Mouse (Mus musculus) embryonic facial prominence, embryonic 15.5 days (tissue): ENCODE results near the gene Pcbp3. TPM values are rescaled to one million over a fixed set of nuclear protein-coding genes. Genes with fewer than 3 reads are reported as not detected.

Experiments used
- ATAC-seq: fragments of 200-750 bp; cut with Nextera tagmentation; 2 replicates; pipeline ENCODE4 v1.8.0; 2017; ENCODE audit warnings: low read depth, moderate TSS enrichment; ENCODE audit not compliant: insufficient number of reproducible peaks, low FRiP score, low TSS enrichment
- H3K27ac ChIP-seq: fragments of 300-500 bp; sonication (generic); replicated peaks from 2 replicates; pipeline ENCODE4 v1.5.1; 2015; ENCODE audit warnings: mild to moderate bottlenecking, inconsistent platforms
- H3K27me3 ChIP-seq: fragments of 300-500 bp; sonication (generic); 2 replicates; pipeline ENCODE4 v1.6.1; 2015; ENCODE audit warnings: inconsistent platforms
- H3K36me3 ChIP-seq: fragments of 300-500 bp; sonication (generic); 2 replicates; pipeline ENCODE4 v1.6.1; 2015; ENCODE audit warnings: mild to moderate bottlenecking, inconsistent platforms
- H3K4me1 ChIP-seq: fragments of 300-500 bp; sonication (generic); 2 replicates; pipeline ENCODE4 v1.6.1; 2015; ENCODE audit warnings: inconsistent platforms
- H3K4me2 ChIP-seq: fragments of 300-500 bp; sonication (generic); replicated peaks from 2 replicates; pipeline ENCODE4 v1.6.1; 2015; ENCODE audit warnings: mild to moderate bottlenecking, inconsistent platforms
- H3K4me3 ChIP-seq: fragments of 300-500 bp; sonication (generic); replicated peaks from 2 replicates; pipeline ENCODE4 v1.5.1; 2015; ENCODE audit warnings: mild to moderate bottlenecking, inconsistent platforms
- H3K9ac ChIP-seq: fragments of 300-500 bp; sonication (generic); 2 replicates; pipeline ENCODE4 v1.6.1; 2015; ENCODE audit warnings: inconsistent platforms
- H3K9me3 ChIP-seq: fragments of 300-500 bp; sonication (generic); replicated peaks from 2 replicates; pipeline ENCODE4 v1.6.1; 2016; ENCODE audit warnings: inconsistent platforms
- WGBS: fragments of 180-500 bp; shearing (Covaris S2); methylation state at CpG from one replicate; pipeline ENCODE4 v1.1.7; 2015; 5-methylcytosine and 5-hydroxymethylcytosine counted together
- polyA plus RNA-seq: library from polyadenylated mRNA; unstranded; fragments of >200 nt; fragmentation: Nextera tagmentation; extraction: Ambion mirVana; gene quantifications from 2 replicates; pipeline ENCODE4 v1.2.1, GENCODE M21; 2015

The Pcbp3 gene
- polyA plus RNA-seq, 1 experiment from 2014 or later = 27.7 TPM

- H3K27me3 ChIP-seq = no peaks in the 10 kb centered on the region
- H3K4me3 ChIP-seq = no peak overlapping the region
- H3K4me1 ChIP-seq = peaks cover 6% of the 10 kb centered on the region
- H3K9me3 ChIP-seq = no peaks in the 10 kb centered on the region
- no peak overlapping the region for H3K4me2 ChIP-seq
- H3K36me3 ChIP-seq = no peaks in the 10 kb centered on the region
- 69% methylated on average over 1 of the region's 1 CpGs for WGBS
- no peak overlapping the region for H3K27ac ChIP-seq
- ATAC-seq = no peak
- no peak overlapping the region for H3K9ac ChIP-seq
Observed at GRCm38 (mm10) chr10:76816930-76817329, 144.8 kb downstream of the Pcbp3 start.

GRCm38 (mm10) chr10:76816436-76816835, 145.3 kb downstream of the Pcbp3 start:
- Histone ChIP-seq H3K4me2 (no peak overlapping the region), H3K27me3 (no peaks in the 10 kb centered on the region), H3K27ac (no peak overlapping the region), H3K9ac (no peak overlapping the region), H3K4me3 (no peak overlapping the region), H3K9me3 (no peaks in the 10 kb centered on the region), H3K36me3 (no peaks in the 10 kb centered on the region), H3K4me1 (peaks cover 6% of the 10 kb centered on the region)
- no peak for ATAC-seq
- WGBS = 14% methylated on average over 7 of the region's 7 CpGs

GRCm38 (mm10) chr10:76815481-76815880, 146.2 kb downstream of the Pcbp3 start:
- Histone ChIP-seq H3K27ac (no peak overlapping the region), H3K9me3 (no peaks in the 10 kb centered on the region), H3K9ac (no peak overlapping the region), H3K27me3 (no peaks in the 10 kb centered on the region), H3K4me1 (peaks cover 6% of the 10 kb centered on the region), H3K36me3 (no peaks in the 10 kb centered on the region), H3K4me3 (no peak overlapping the region), H3K4me2 (no peak overlapping the region)
- ATAC-seq = no peak
- 58% methylated on average over 4 of the region's 4 CpGs for WGBS

- peaks cover 6% of the 10 kb centered on the region for H3K4me1 ChIP-seq
Observed at GRCm38 (mm10) chr10:76814811-76815210, 146.9 kb downstream of the Pcbp3 start.

GRCm38 (mm10) chr10:76809916-76810660, 151.6 kb downstream of the Pcbp3 start:
- H3K27ac ChIP-seq = no peak overlapping the region
- H3K4me3 ChIP-seq = no peak overlapping the region
- no peaks in the 10 kb centered on the region for H3K27me3 ChIP-seq
- WGBS = 72% methylated on average over 7 of the region's 7 CpGs
- no peaks in the 10 kb centered on the region for H3K9me3 ChIP-seq
- H3K9ac ChIP-seq = no peak overlapping the region
- ATAC-seq = no peak
- H3K4me1 ChIP-seq = no peaks in the 10 kb centered on the region
- no peaks in the 10 kb centered on the region for H3K36me3 ChIP-seq
- H3K4me2 ChIP-seq = no peak overlapping the region

More at GRCm38 (mm10) chr10:76814811-76815210, 146.9 kb downstream of the Pcbp3 start:
- H3K4me3 ChIP-seq = no peak overlapping the region
- H3K9me3 ChIP-seq = no peaks in the 10 kb centered on the region
- H3K4me2 ChIP-seq = no peak overlapping the region
- H3K36me3 ChIP-seq = no peaks in the 10 kb centered on the region
- no peak overlapping the region for H3K9ac ChIP-seq
- no peak overlapping the region for H3K27ac ChIP-seq
- no peak for ATAC-seq
- no peaks in the 10 kb centered on the region for H3K27me3 ChIP-seq
- WGBS = 87% methylated on average over 8 of the region's 8 CpGs

- Histone ChIP-seq H3K9me3 (no peaks in the 10 kb centered on the region), H3K27ac (no peak overlapping the region), H3K4me2 (no peak overlapping the region), H3K27me3 (no peaks in the 10 kb centered on the region), H3K36me3 (no peaks in the 10 kb centered on the region), H3K4me1 (no peaks in the 10 kb centered on the region), H3K4me3 (no peak overlapping the region), H3K9ac (no peak overlapping the region)
- 88% methylated on average over 11 of the region's 11 CpGs for WGBS
- ATAC-seq = no peak
Observed at GRCm38 (mm10) chr10:76809439-76809838, 152.2 kb downstream of the Pcbp3 start.

- H3K9me3 ChIP-seq = no peaks in the 10 kb centered on the region
- no peak overlapping the region for H3K9ac ChIP-seq
- no peaks in the 10 kb centered on the region for H3K4me1 ChIP-seq
- no peak overlapping the region for H3K27ac ChIP-seq
- no peak overlapping the region for H3K4me3 ChIP-seq
- no peaks in the 10 kb centered on the region for H3K27me3 ChIP-seq
- ATAC-seq = no peak
- no peaks in the 10 kb centered on the region for H3K36me3 ChIP-seq
- WGBS = 82% methylated on average over 10 of the region's 10 CpGs
- H3K4me2 ChIP-seq = no peak overlapping the region
Observed at GRCm38 (mm10) chr10:76808446-76809400, 153.0 kb downstream of the Pcbp3 start.

GRCm38 (mm10) chr10:76802500-76802885, 159.2 kb downstream of the Pcbp3 start:
- no peak overlapping the region for H3K4me2 ChIP-seq
- H3K36me3 ChIP-seq = no peaks in the 10 kb centered on the region
- H3K27me3 ChIP-seq = no peaks in the 10 kb centered on the region
- H3K9ac ChIP-seq = no peak overlapping the region
- H3K4me1 ChIP-seq = peaks cover 9% of the 10 kb centered on the region; the same call in 1 of the 2 replicates
- H3K4me3 ChIP-seq = no peak overlapping the region
- H3K27ac ChIP-seq = no peak overlapping the region
- no peak for ATAC-seq
- no peaks in the 10 kb centered on the region for H3K9me3 ChIP-seq
- WGBS = 84% methylated on average over 4 of the region's 4 CpGs

GRCm38 (mm10) chr10:76801841-76802499, 159.7 kb downstream of the Pcbp3 start:
- Histone ChIP-seq H3K4me2 (no peak overlapping the region), H3K36me3 (no peaks in the 10 kb centered on the region), H3K27me3 (no peaks in the 10 kb centered on the region), H3K4me1 (peaks cover 9% of the 10 kb centered on the region; the same call in 1 of the 2 replicates), H3K9me3 (no peaks in the 10 kb centered on the region), H3K4me3 (no peak overlapping the region), H3K9ac (no peak overlapping the region), H3K27ac (no peak overlapping the region; the same call in 1 of the 2 replicates)
- 67% methylated on average over 6 of the region's 6 CpGs for WGBS
- no peak for ATAC-seq

- Histone ChIP-seq H3K4me1 (peaks cover 9% of the 10 kb centered on the region; the same call in 1 of the 2 replicates), H3K9ac (no peak overlapping the region), H3K4me2 (no peak overlapping the region), H3K27ac (no peak overlapping the region), H3K27me3 (no peaks in the 10 kb centered on the region), H3K4me3 (no peak overlapping the region), H3K36me3 (no peaks in the 10 kb centered on the region), H3K9me3 (no peaks in the 10 kb centered on the region)
- WGBS = 79% methylated on average over 5 of the region's 5 CpGs
- ATAC-seq = no peak
Observed at GRCm38 (mm10) chr10:76801237-76801641, 160.4 kb downstream of the Pcbp3 start.
